Mouse (Mus musculus): ENCODE data around the gene Prnp. TPM values are rescaled to one million over a fixed set of nuclear protein-coding genes. Genes with fewer than 3 reads are reported as not detected.

Prnp gene
- 39.9 and 43.8 TPM in 2 replicates for polyA plus RNA-seq (2012; rRNA removed)

DNA sequence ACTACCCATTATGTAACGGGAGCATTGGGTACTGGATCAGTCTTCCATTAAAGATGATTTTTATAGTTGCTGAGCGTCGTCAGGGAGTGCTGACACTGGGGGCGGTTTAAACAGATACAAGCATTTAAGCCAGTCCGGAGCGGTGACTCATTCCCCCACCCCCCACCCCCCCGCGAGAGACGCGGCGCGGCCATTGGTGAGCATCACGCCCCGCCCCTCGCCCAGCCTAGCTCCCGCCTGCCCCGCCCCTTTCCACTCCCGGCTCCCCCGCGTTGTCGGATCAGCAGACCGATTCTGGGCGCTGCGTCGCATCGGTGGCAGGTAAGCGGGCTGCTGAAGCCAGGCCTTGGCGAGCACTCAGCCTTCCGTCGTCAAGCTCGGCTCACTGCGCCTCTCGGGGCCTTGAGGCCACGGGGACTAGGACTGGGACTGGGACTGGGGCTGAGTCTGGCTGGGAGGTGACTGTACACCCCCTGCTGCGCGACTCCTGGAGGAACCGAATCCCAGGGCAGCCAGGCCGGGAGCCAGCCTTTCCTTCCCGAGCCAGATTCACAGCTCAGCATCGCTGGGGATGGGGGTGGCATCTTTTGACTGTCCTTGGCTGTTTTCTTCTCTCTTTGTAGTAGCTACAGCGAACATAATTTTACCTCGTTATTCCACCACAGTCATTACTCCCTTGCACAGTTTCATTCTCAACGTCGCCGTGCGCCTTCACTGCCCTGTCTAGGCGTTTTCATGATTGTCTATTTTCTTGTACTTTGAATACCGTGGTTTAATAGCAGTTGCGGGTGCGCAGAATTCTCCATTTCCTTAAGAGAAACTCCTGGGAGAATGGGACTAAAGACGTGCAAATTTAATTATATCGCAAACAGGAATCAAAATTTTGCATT, at the start of gene Prnp, which contains the start of gene Prn:
Gene Prnp, plus strand, starts transcription at position 246 of the 890 bp plus-strand sequence.
Gene Prn, plus strand, starts transcription at position 275 of the 890 bp plus-strand sequence.
- peak within 1 kb of the TSS; percentile 78 for H3K4me3 ChIP-seq (ENCODE audit: control insufficient read depth, insufficient read depth, low read length)
- peaks cover 5% of the 10 kb centered on the region; the same call in 1 of the 2 replicates for H3K4me1 ChIP-seq (replicated peaks; ENCODE audit: control insufficient read depth, insufficient read depth, low read length)
- DNase-seq: peak; percentile 88
- TF ChIP-seq CTCF (IDR thresholded peaks at IDR 0.05; ENCODE audit: borderline replicate concordance, control insufficient read depth, extremely low read depth, insufficient read depth, low read length, poor library complexity) (no peak), POLR2A (IDR thresholded peaks at IDR 0.05; ENCODE audit: control insufficient read depth, extremely low read depth, insufficient read depth, low read length, poor library complexity) (0 out of 2 replicates have a peak, but pooled peaks have one; percentile 44)
- WGBS: 8% methylated on average over 52 of the region's 52 CpGs
- H3K27ac ChIP-seq (ENCODE audit: control insufficient read depth, insufficient read depth, low read length): no peak within 1 kb of the TSS
- H3K36me3 ChIP-seq (ENCODE audit: control insufficient read depth, insufficient read depth, low read length): no peaks in the 10 kb centered on the region
- H3K27me3 ChIP-seq (ENCODE audit: control insufficient read depth, insufficient read depth, low read length): no peaks in the 10 kb centered on the region

DNA sequence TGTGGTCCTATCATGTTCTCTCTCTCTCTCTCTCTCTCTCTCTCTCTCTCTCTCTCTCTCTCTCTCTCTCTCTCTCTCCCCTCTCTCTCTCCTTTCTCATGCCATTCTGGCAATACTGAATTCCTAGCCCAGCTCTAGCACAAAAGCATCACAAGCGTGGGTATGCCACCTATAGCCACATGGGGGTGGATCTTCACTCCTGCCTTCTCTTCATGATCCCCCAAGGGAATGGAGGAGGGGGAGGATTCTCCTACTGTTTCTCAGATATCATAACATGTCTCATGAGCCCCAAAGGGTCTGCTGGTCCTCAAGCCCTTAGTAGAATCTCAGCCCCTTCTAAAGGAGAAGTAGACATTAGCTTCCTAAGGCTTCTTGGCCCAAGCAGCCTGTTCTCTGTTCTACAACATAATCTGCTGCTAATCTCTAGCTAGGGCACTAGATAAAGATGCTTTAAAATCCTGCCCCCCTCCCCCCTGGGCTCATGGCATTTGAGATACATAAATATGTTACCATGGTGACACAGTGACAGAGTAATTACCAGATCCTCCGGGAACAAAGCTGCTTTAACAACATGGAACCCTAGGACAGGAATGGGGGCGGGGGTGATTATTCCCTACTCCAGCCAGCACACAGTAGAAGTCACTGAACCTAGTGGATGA, 47.0 kb upstream of the Prnp start:
- TF ChIP-seq CTCF (IDR thresholded peaks at IDR 0.05; ENCODE audit: borderline replicate concordance, control insufficient read depth, extremely low read depth, insufficient read depth, low read length, poor library complexity): no peak
- TF ChIP-seq POLR2A (IDR thresholded peaks at IDR 0.05; ENCODE audit: control insufficient read depth, extremely low read depth, insufficient read depth, low read length, poor library complexity): no peak
- no peak for DNase-seq
- no peak overlapping the region for H3K27ac ChIP-seq (ENCODE audit: control insufficient read depth, insufficient read depth, low read length)
- H3K4me1 ChIP-seq (replicated peaks; ENCODE audit: control insufficient read depth, insufficient read depth, low read length): 0 out of 2 replicates have a peak, but pooled peaks cover 2% of the 10 kb centered on the region
- H3K4me3 ChIP-seq (ENCODE audit: control insufficient read depth, insufficient read depth, low read length): no peak overlapping the region
- H3K27me3 ChIP-seq (ENCODE audit: control insufficient read depth, insufficient read depth, low read length): no peaks in the 10 kb centered on the region
- 90% methylated on average over 3 of the region's 3 CpGs for WGBS
- H3K36me3 ChIP-seq (ENCODE audit: control insufficient read depth, insufficient read depth, low read length): no peaks in the 10 kb centered on the region

DNA sequence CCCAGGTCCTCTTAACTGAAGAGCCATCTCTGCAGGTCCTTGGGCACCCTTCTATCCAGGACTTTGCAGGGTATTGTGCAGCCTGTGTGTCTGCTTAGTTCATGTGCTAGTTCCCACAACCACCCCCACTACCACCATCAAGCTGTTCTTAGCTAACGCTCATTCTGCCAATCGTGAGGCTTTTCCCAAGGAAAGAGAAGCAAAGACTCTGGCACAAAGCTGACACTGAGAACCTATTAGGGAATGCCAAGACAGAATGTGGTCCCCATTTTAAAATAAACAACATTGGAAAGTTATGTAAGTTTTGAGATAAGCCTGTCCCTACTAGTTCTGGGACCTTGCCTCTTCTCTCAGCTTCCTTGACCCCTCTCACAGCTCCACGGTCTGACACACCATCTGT, 46.3 kb upstream of the Prnp start:
- Histone ChIP-seq H3K27me3 (ENCODE audit: control insufficient read depth, insufficient read depth, low read length) (no peaks in the 10 kb centered on the region), H3K36me3 (ENCODE audit: control insufficient read depth, insufficient read depth, low read length) (no peaks in the 10 kb centered on the region), H3K27ac (ENCODE audit: control insufficient read depth, insufficient read depth, low read length) (no peak overlapping the region), H3K4me3 (ENCODE audit: control insufficient read depth, insufficient read depth, low read length) (no peak overlapping the region), H3K4me1 (replicated peaks; ENCODE audit: control insufficient read depth, insufficient read depth, low read length) (peaks cover 2% of the 10 kb centered on the region; the same call in 1 of the 2 replicates)
- WGBS: 86% methylated on average over 3 of the region's 3 CpGs
- no peak for DNase-seq
- TF ChIP-seq POLR2A (IDR thresholded peaks at IDR 0.05; ENCODE audit: control insufficient read depth, extremely low read depth, insufficient read depth, low read length, poor library complexity): no peak
- TF ChIP-seq CTCF (IDR thresholded peaks at IDR 0.05; ENCODE audit: borderline replicate concordance, control insufficient read depth, extremely low read depth, insufficient read depth, low read length, poor library complexity): no peak

DNA sequence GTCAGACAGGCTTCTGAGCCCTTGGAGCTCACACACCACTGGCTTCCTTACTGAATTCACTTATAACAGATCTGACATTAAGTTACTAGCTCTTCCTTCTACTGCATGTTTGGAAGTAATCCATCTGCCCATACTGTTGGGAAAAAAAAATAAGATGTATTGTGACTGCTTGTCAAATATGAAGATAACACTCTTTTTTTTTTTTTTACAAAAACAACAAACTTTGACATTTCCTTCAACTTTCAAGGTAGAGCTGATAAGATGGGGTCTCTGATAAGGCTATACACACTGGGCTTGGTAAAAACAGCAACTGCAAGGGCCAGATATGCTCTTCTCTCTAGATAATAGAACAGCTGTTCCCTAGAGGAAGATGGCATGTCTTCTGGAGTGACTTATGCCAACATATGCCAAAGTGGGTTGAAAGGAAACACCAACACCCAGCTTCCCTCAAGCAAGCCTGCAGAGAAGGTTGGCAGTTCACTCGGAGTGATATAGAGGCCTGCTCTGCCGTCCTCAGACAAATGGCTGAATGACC, 45.4 kb upstream of the Prnp start:
- TF ChIP-seq CTCF (IDR thresholded peaks at IDR 0.05; ENCODE audit: borderline replicate concordance, control insufficient read depth, extremely low read depth, insufficient read depth, low read length, poor library complexity): no peak
- no peak for TF ChIP-seq POLR2A (IDR thresholded peaks at IDR 0.05; ENCODE audit: control insufficient read depth, extremely low read depth, insufficient read depth, low read length, poor library complexity)
- no peaks in the 10 kb centered on the region for H3K27me3 ChIP-seq (ENCODE audit: control insufficient read depth, insufficient read depth, low read length)
- H3K27ac ChIP-seq (ENCODE audit: control insufficient read depth, insufficient read depth, low read length): no peak overlapping the region
- H3K4me1 ChIP-seq (replicated peaks; ENCODE audit: control insufficient read depth, insufficient read depth, low read length): peaks cover 2% of the 10 kb centered on the region; the same call in 1 of the 2 replicates
- 96% methylated on average over 2 of the region's 2 CpGs for WGBS
- H3K4me3 ChIP-seq (ENCODE audit: control insufficient read depth, insufficient read depth, low read length): no peak overlapping the region
- no peaks in the 10 kb centered on the region for H3K36me3 ChIP-seq (ENCODE audit: control insufficient read depth, insufficient read depth, low read length)
- no peak for DNase-seq

DNA sequence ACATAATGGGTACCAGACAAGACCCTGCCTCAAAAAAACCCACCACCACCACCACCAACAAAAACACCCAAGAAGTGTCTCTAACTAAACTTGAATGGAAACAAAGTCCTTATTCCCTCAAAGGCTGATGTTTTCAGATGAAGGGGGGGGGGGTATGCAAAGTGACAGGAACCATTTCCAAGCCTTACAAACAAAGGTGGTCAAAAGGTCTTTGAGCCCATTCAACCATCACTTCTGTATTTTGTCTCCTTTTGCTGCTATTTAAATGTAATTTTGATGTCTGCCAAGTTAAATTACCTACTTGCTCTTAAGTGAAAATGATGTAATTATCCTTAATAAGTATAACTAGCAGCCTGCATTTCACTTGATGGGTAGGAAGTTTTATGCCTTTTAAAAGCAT, 43.1 kb upstream of the Prnp start:
- DNase-seq: no peak
- peaks cover 2% of the 10 kb centered on the region; the same call in 1 of the 2 replicates for H3K4me1 ChIP-seq (replicated peaks; ENCODE audit: control insufficient read depth, insufficient read depth, low read length)
- no peak overlapping the region for H3K27ac ChIP-seq (ENCODE audit: control insufficient read depth, insufficient read depth, low read length)
- H3K36me3 ChIP-seq (ENCODE audit: control insufficient read depth, insufficient read depth, low read length): no peaks in the 10 kb centered on the region
- no peak overlapping the region for H3K4me3 ChIP-seq (ENCODE audit: control insufficient read depth, insufficient read depth, low read length)
- no peaks in the 10 kb centered on the region for H3K27me3 ChIP-seq (ENCODE audit: control insufficient read depth, insufficient read depth, low read length)
- TF ChIP-seq CTCF (IDR thresholded peaks at IDR 0.05; ENCODE audit: borderline replicate concordance, control insufficient read depth, extremely low read depth, insufficient read depth, low read length, poor library complexity) (no peak), POLR2A (IDR thresholded peaks at IDR 0.05; ENCODE audit: control insufficient read depth, extremely low read depth, insufficient read depth, low read length, poor library complexity) (no peak)

DNA sequence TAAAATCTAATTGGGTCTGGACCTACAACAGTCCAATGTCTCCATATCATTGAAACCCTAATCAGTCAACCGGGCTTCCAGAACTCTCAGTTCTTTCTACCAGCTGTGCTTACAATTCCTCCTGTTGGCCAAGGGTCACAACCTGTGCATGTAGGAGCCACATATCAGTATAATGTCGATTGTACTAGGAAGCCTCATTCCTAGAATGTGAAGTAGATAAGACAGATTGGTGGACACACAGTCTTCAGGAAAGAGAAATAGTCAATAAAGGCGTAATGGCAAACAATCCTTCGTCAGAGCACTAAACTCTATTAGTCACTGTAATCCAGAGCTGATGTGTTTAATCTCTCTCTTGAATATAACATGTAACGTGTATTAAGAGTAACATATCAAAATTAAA, 40.7 kb upstream of the Prnp start:
- Histone ChIP-seq H3K27me3 (ENCODE audit: control insufficient read depth, insufficient read depth, low read length) (no peaks in the 10 kb centered on the region), H3K27ac (ENCODE audit: control insufficient read depth, insufficient read depth, low read length) (no peak overlapping the region), H3K4me3 (ENCODE audit: control insufficient read depth, insufficient read depth, low read length) (no peak overlapping the region), H3K36me3 (ENCODE audit: control insufficient read depth, insufficient read depth, low read length) (no peaks in the 10 kb centered on the region), H3K4me1 (replicated peaks; ENCODE audit: control insufficient read depth, insufficient read depth, low read length) (no peaks in the 10 kb centered on the region; the same call in 1 of the 2 replicates)
- no peak for DNase-seq
- WGBS: 96% methylated on average over 5 of the region's 5 CpGs
- TF ChIP-seq CTCF (IDR thresholded peaks at IDR 0.05; ENCODE audit: borderline replicate concordance, control insufficient read depth, extremely low read depth, insufficient read depth, low read length, poor library complexity) (no peak), POLR2A (IDR thresholded peaks at IDR 0.05; ENCODE audit: control insufficient read depth, extremely low read depth, insufficient read depth, low read length, poor library complexity) (no peak)
